Mouse (Mus musculus) midbrain, embryonic 15.5 days (tissue): ENCODE results near the gene Tmem178. TPM values are rescaled to one million over a fixed set of nuclear protein-coding genes. Genes with fewer than 3 reads are reported as not detected.

Experiments used
- ATAC-seq: fragments of 200-750 bp; cut with Nextera tagmentation; replicated peaks from 2 replicates; pipeline ENCODE4 v1.8.0; 2017; ENCODE audit warnings: moderate TSS enrichment
- H3K27ac ChIP-seq: fragments of 300-500 bp; sonication (generic); 2 replicates; pipeline ENCODE4 v1.5.1; 2015; ENCODE audit warnings: mild to moderate bottlenecking, inconsistent platforms
- H3K27me3 ChIP-seq: fragments of 300-500 bp; sonication (generic); replicated peaks from 2 replicates; pipeline ENCODE4 v1.6.1; 2015; ENCODE audit warnings: inconsistent platforms
- H3K36me3 ChIP-seq: fragments of 300-500 bp; sonication (generic); replicated peaks from 2 replicates; pipeline ENCODE4 v1.6.1; 2015; ENCODE audit warnings: inconsistent platforms
- H3K4me1 ChIP-seq: fragments of 300-500 bp; sonication (generic); 2 replicates; pipeline ENCODE4 v1.6.1; 2015; ENCODE audit warnings: inconsistent platforms
- H3K4me2 ChIP-seq: fragments of 300-500 bp; sonication (generic); 2 replicates; pipeline ENCODE4 v1.6.1; 2015; ENCODE audit warnings: inconsistent platforms, mild to moderate bottlenecking, moderate library complexity
- H3K4me3 ChIP-seq: fragments of 300-500 bp; sonication (generic); 2 replicates; pipeline ENCODE4 v1.5.1; 2015; ENCODE audit warnings: mild to moderate bottlenecking, inconsistent platforms
- H3K9ac ChIP-seq: fragments of 300-500 bp; sonication (generic); 2 replicates; pipeline ENCODE4 v1.6.1; 2015; ENCODE audit warnings: mild to moderate bottlenecking, inconsistent platforms
- H3K9me3 ChIP-seq: fragments of 300-500 bp; sonication (generic); 2 replicates; pipeline ENCODE4 v1.6.1; 2016; ENCODE audit warnings: inconsistent platforms
- WGBS: fragments of 180-500 bp; shearing (Covaris S2); methylation state at CpG from one replicate; pipeline ENCODE4 v1.1.7; 2015; ENCODE audit warnings: mixed read lengths; 5-methylcytosine and 5-hydroxymethylcytosine counted together
- polyA plus RNA-seq: library from polyadenylated mRNA; unstranded; fragments of >200 nt; fragmentation: Nextera tagmentation; extraction: Ambion mirVana; gene quantifications from 2 replicates; pipeline ENCODE4 v1.2.1, GENCODE M21; 2015

Tmem178 gene
- polyA plus RNA-seq, 1 experiment from 2014 or later = 23.5 TPM

DNA sequence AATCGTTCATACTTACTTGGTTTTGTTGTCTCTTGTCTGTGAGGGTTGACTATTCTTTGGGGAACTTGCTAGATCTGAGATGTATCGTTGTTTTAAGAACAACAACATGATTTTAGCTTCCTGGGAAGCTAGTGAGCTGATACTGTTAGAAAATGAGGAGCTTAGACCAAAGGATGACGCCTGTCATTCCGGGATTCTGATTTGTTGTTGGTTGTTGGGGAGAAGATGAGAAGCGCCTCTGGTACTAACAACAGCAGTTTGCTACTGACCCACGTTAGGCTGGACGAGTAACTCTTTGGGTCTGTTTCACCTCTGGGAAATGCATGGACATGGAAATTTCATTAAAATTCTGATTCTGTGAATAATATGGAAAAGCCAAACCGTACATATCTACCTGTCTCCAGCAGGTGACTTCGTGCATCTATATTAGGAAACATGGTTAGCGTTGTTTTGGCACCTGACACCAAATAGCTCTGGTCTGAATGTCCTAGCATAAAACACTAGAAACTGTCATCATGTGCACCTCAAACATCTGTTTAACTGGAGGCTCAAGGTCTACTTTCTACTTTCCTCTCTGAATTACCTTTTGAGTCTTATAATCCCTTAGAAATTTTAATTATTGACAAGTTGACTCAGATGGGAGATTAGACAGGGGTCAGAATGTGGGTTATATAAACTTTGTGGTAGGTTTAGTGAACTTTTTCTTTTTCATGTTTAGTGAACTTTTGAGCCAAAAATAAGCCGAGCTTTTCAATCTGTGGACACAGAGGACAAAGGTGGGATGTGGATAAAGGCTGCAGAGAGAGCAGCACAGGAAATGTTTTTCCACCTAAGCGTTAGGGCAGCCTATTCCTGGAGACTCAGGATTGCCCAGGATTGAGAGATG is 2.9 kb downstream of the Tmem178 start:
- Histone ChIP-seq H3K4me1 (peaks cover 17% of the 10 kb centered on the region), H3K9me3 (no peaks in the 10 kb centered on the region), H3K4me2 (peak overlapping the region; percentile 66), H3K36me3 (no peaks in the 10 kb centered on the region), H3K27ac (no peak overlapping the region), H3K9ac (no peak overlapping the region), H3K4me3 (peak overlapping the region; percentile 42), H3K27me3 (no peaks in the 10 kb centered on the region)
- 76% methylated on average over 12 of the region's 12 CpGs for WGBS
- no peak for ATAC-seq

DNA sequence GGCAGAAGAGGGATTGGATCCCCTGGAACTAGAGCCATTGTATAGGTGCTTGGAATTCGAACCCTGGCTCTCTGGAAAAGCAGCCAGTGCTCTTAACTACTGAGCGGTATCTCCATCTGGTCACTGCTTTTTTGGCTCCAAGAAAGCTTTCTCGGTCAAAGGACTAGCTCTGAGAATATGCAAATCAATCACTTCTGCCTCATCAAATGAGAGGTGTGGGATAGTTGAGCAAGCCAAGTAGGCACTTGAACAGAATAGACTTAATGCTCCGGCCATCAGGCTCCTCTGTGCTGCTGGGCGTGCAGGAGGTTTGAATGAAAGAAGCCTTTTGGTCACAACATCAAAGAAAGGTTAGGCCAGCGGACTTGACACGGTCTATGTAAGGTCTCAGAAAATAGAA is 5.0 kb downstream of the Tmem178 start:
- no peak overlapping the region for H3K4me2 ChIP-seq
- H3K27ac ChIP-seq = no peak overlapping the region
- H3K4me1 ChIP-seq = peaks cover 22% of the 10 kb centered on the region
- H3K9ac ChIP-seq = no peak overlapping the region
- no peaks in the 10 kb centered on the region for H3K9me3 ChIP-seq
- no peaks in the 10 kb centered on the region for H3K36me3 ChIP-seq
- ATAC-seq = no peak
- WGBS = 77% methylated on average over 7 of the region's 7 CpGs
- no peak overlapping the region for H3K4me3 ChIP-seq
- no peaks in the 10 kb centered on the region for H3K27me3 ChIP-seq

DNA sequence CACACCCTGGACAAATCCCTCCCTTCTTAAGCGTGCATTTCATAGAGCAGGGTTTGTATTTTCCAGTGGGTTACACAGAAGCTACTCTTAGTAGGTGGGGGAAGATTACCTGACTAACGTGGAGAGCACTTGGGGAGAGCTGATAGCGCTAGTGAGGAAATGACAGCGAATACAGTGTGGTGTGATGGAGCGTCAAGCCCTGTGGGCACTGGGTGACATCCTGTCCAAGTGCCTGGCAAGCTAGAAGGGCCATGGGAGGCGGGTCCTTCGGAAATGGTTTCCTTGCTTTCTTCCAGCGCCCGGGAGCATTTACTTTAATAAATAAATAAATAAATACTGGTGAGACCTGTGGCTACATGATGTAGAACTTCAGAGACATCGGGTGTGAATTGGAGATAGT is 5.5 kb downstream of the Tmem178 start:
- Histone ChIP-seq H3K36me3 (no peaks in the 10 kb centered on the region), H3K4me2 (no peak overlapping the region), H3K9me3 (no peaks in the 10 kb centered on the region), H3K27ac (no peak overlapping the region), H3K4me1 (peaks cover 22% of the 10 kb centered on the region), H3K9ac (no peak overlapping the region), H3K27me3 (no peaks in the 10 kb centered on the region), H3K4me3 (no peak overlapping the region)
- whole genome bisulfite sequencing = 89% methylated on average over 10 of the region's 10 CpGs
- ATAC-seq = no peak

DNA sequence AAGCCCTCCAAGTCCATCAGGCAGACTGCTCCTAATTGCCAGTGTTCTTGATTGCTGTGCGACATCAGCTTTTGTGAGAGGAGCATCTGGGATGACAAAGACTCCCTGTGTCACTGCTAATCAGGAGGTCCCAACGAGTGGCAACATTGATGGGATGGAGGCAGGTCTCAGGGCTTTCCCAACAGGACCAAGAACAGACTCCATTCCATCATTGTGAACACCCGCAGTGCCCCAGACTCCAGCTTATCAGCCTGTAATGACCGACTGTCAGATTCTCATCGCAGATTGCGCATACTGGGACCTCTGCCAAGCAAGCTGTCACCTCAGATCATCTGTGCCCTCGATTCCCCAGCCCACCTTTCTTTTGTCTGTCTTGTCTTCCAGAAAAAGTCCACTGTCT is 7.9 kb downstream of the Tmem178 start:
- H3K9me3 ChIP-seq = no peaks in the 10 kb centered on the region
- H3K9ac ChIP-seq = no peak overlapping the region
- H3K4me3 ChIP-seq = no peak overlapping the region
- H3K4me1 ChIP-seq = peaks cover 19% of the 10 kb centered on the region
- no peaks in the 10 kb centered on the region for H3K27me3 ChIP-seq
- ATAC-seq = no peak
- H3K36me3 ChIP-seq = no peaks in the 10 kb centered on the region
- no peak overlapping the region for H3K4me2 ChIP-seq
- 51% methylated on average over 7 of the region's 7 CpGs for WGBS
- no peak overlapping the region for H3K27ac ChIP-seq

GRCm38 (mm10) chr17:80955415-80955814 is 11.0 kb downstream of the Tmem178 start:
- no peaks in the 10 kb centered on the region for H3K9me3 ChIP-seq
- WGBS = 46% methylated on average over 7 of the region's 7 CpGs
- H3K27me3 ChIP-seq = no peaks in the 10 kb centered on the region
- H3K4me2 ChIP-seq = no peak overlapping the region
- H3K4me3 ChIP-seq = no peak overlapping the region
- H3K4me1 ChIP-seq = peaks cover 18% of the 10 kb centered on the region
- no peak overlapping the region for H3K9ac ChIP-seq
- H3K27ac ChIP-seq = no peak overlapping the region
- H3K36me3 ChIP-seq = no peaks in the 10 kb centered on the region
- ATAC-seq = no peak

- Histone ChIP-seq H3K4me2 (no peak overlapping the region), H3K9ac (no peak overlapping the region), H3K4me1 (peaks cover 18% of the 10 kb centered on the region), H3K36me3 (no peaks in the 10 kb centered on the region), H3K27ac (no peak overlapping the region), H3K9me3 (no peaks in the 10 kb centered on the region), H3K27me3 (no peaks in the 10 kb centered on the region), H3K4me3 (no peak overlapping the region)
- ATAC-seq = peak; percentile 65
- WGBS = 65% methylated on average over 10 of the region's 10 CpGs
These were observed 11.8 kb downstream of the Tmem178 start for GRCm38 (mm10) chr17:80955998-80956811.

GRCm38 (mm10) chr17:80958332-80958731 is 13.9 kb downstream of the Tmem178 start:
- Histone ChIP-seq H3K36me3 (no peaks in the 10 kb centered on the region), H3K4me1 (peaks cover 13% of the 10 kb centered on the region), H3K4me3 (no peak overlapping the region), H3K4me2 (no peak overlapping the region), H3K9me3 (no peaks in the 10 kb centered on the region), H3K27ac (no peak overlapping the region), H3K27me3 (no peaks in the 10 kb centered on the region), H3K9ac (no peak overlapping the region)
- WGBS = 82% methylated on average over 6 of the region's 6 CpGs
- no peak for ATAC-seq

DNA sequence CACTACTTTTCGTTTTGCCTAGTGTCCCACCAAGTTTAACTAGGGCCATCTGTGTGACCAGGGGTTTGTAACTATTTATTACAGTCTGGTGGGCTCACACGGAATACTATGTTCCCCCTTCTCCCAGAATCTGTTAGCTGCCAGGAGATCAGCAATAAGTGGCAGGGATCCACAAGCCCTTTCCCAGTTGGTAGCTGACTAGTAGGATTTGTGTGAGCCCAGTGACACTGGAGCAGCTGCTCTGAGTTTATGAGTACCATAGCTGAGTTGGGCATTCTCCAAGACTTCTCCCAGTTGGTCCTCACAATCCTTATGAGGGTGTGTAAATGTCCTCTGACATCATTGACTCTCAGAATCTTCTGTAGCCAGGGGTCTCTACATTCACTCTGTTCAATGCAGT is 15.4 kb downstream of the Tmem178 start:
- Histone ChIP-seq H3K4me1 (peaks cover 10% of the 10 kb centered on the region; the same call in 1 of the 2 replicates), H3K4me2 (no peak overlapping the region), H3K36me3 (no peaks in the 10 kb centered on the region), H3K27me3 (no peaks in the 10 kb centered on the region), H3K27ac (no peak overlapping the region), H3K9ac (no peak overlapping the region), H3K9me3 (no peaks in the 10 kb centered on the region), H3K4me3 (no peak overlapping the region)
- WGBS = 69% methylated on average over 2 of the region's 2 CpGs
- ATAC-seq = no peak

DNA sequence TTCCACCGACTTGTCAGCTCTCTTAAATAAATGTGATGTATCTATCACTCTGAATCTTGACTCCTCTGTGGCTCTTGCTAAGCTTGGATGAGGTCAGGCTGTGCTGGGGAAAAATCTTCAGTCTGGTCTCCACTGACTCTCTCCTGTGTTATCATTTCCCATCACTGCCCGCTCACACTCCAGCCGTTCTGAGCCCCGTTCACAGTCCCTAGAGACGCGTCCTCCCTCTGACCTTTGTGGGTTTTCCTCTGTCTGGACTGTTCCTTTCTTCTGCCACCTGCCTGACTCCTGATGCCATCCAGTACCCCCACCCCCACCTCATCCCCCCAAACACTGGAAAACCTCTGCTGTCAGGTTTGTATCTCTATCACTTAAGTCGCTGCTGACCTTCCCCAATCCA is 23.0 kb downstream of the Tmem178 start:
- 42% methylated on average over 7 of the region's 7 CpGs for WGBS
- Histone ChIP-seq H3K4me3 (no peak overlapping the region), H3K9me3 (no peaks in the 10 kb centered on the region), H3K36me3 (no peaks in the 10 kb centered on the region), H3K9ac (no peak overlapping the region), H3K27ac (no peak overlapping the region), H3K4me1 (peaks cover 32% of the 10 kb centered on the region), H3K4me2 (no peak overlapping the region), H3K27me3 (no peaks in the 10 kb centered on the region)
- ATAC-seq = no peak

GRCm38 (mm10) chr17:80969643-80970619 is 25.5 kb downstream of the Tmem178 start:
- H3K27ac ChIP-seq = peak overlapping the region; percentile 63
- peak; percentile 92 for ATAC-seq
- no peak overlapping the region for H3K4me3 ChIP-seq
- WGBS = 38% methylated on average over 18 of the region's 18 CpGs
- H3K4me2 ChIP-seq = peak overlapping the region; percentile 24
- no peaks in the 10 kb centered on the region for H3K36me3 ChIP-seq
- peaks cover 32% of the 10 kb centered on the region for H3K4me1 ChIP-seq
- no peaks in the 10 kb centered on the region for H3K27me3 ChIP-seq
- no peaks in the 10 kb centered on the region for H3K9me3 ChIP-seq
- H3K9ac ChIP-seq = no peak overlapping the region

DNA sequence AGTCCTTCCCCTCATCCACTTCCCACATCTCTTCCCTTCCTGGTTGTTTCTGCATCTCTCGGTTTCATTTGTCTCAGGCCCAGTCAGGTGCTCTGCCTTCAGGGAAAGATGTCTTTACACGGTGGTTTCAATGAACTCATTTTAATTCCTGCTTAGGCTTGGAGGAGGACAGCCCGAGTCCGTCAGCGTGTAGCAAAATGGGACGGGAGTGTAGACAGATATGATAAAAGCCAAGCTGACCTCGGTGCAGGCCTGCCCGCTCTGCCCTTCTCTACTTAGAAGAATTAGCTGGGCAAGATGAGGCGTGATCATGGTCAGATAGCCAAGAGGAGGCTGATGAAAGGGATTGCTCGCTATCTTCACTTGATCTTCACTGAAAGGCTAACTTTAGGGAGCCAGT is 26.3 kb downstream of the Tmem178 start:
- WGBS = 57% methylated on average over 10 of the region's 10 CpGs

DNA sequence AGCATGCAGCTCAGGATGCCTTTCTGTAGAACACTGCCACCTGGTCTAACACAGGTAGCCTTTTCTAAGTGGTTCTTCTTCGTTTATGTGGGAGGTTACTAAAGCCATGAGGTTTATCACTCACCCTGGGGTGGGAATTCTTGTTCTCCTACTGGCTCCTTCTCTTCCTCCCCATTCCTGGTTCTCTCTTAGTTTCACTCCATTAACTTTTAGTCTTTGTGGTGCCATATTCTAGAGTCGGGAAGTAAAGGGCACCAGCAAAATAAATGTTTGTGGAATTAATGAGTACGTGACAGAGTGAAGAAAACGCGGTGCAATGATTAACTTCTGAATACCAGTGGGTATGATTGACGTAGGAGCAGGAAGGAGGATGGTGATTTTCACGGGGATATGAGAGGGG is 28.5 kb downstream of the Tmem178 start:
- no peaks in the 10 kb centered on the region for H3K27me3 ChIP-seq
- H3K36me3 ChIP-seq = no peaks in the 10 kb centered on the region
- no peak overlapping the region for H3K4me2 ChIP-seq
- no peak overlapping the region for H3K9ac ChIP-seq
- H3K9me3 ChIP-seq = no peaks in the 10 kb centered on the region
- WGBS = 91% methylated on average over 7 of the region's 7 CpGs
- peaks cover 27% of the 10 kb centered on the region for H3K4me1 ChIP-seq
- H3K27ac ChIP-seq = no peak overlapping the region
- no peak overlapping the region for H3K4me3 ChIP-seq
- no peak for ATAC-seq

More for the DNA sequence above, 26.3 kb downstream of the Tmem178 start:
- peak overlapping the region; percentile 63; the same call in 1 of the 2 replicates for H3K27ac ChIP-seq
- H3K4me3 ChIP-seq = no peak overlapping the region
- H3K36me3 ChIP-seq = no peaks in the 10 kb centered on the region
- H3K9me3 ChIP-seq = no peaks in the 10 kb centered on the region
- peaks cover 32% of the 10 kb centered on the region for H3K4me1 ChIP-seq
- no peaks in the 10 kb centered on the region for H3K27me3 ChIP-seq
- H3K4me2 ChIP-seq = no peak overlapping the region
- no peak for ATAC-seq
- H3K9ac ChIP-seq = no peak overlapping the region
